Mouse (Mus musculus): ENCODE measurements around the gene Hcrt.

Hcrt gene

GRCm38 (mm10) chr11:100730477-100731205 lies 32.1 kb downstream of the Hcrt start:
- ChIA-PET POLR2A (interaction anchor here in 2 of 4 experiments (0.6 to 8.4 kb wide), 4 partner anchors 9 to 411 kb away, joined by 3 to 54 read pairs (median 6); partner anchors contain the start of genes Eif1 (in 1 of the 2) and Hspb9 (in 1 of the 2)), CTCF (interaction anchor here in 2 of 4 experiments (0.6 to 1.3 kb wide), 3 partner anchors 16 to 1965 kb away, joined by 3 to 5 read pairs (median 4); no protein-coding TSS in a partner anchor)

- ChIA-PET CTCF (interaction anchor here in 1 of 4 experiments (0.9 kb wide), 1 partner anchor 32 kb away, joined by 3 read pairs; no protein-coding TSS in a partner anchor), POLR2A (interaction anchor here in 1 of 4 experiments (2.1 to 8.4 kb wide), 2 partner anchors 10 to 15 kb away, joined by 6 to 54 read pairs; partner anchors contain the start of gene Hspb9)
Measured at GRCm38 (mm10) chr11:100729976-100730375, 32.8 kb downstream of the Hcrt start.

GRCm38 (mm10) chr11:100728601-100729000 lies 34.1 kb downstream of the Hcrt start:
- ChIA-PET CTCF (interaction anchor here in 2 of 4 experiments (0.6 to 1.6 kb wide), 4 partner anchors 17 to 972 kb away, joined by 3 to 4 read pairs (median 3); no protein-coding TSS in a partner anchor), POLR2A (interaction anchor here in 3 of 4 experiments (0.5 to 8.4 kb wide), 8 partner anchors 9 to 422 kb away, joined by 3 to 54 read pairs (median 6); partner anchors contain the start of genes Rab5c (in 2 of the 3) and Hspb9 (in 1 of the 3))

- CTCF ChIA-PET: interaction anchor here in 1 of 4 experiments (1.0 kb wide), 1 partner anchor 11 kb away, joined by 5 read pairs; the partner anchor contains the start of gene Rab5c
- POLR2A ChIA-PET: interaction anchor here in 3 of 4 experiments (0.9 to 8.4 kb wide), 6 partner anchors 10 to 200 kb away, joined by 3 to 54 read pairs (median 10); partner anchors contain the start of genes Hspb9 (in 2 of the 3), Rab5c (in 2 of the 3) and Acly (in 1 of the 3)
Measured at GRCm38 (mm10) chr11:100727201-100727600, 35.5 kb downstream of the Hcrt start.

- ChIA-PET POLR2A (interaction anchor here in 3 of 4 experiments (0.5 to 8.4 kb wide), 16 partner anchors 10 to 717 kb away, joined by 3 to 54 read pairs (median 4); partner anchors contain the start of genes Rab5c (in 3 of the 3), Hspb9 (in 2 of the 3), Eif1 (in 1 of the 3) and Kat2a (in 1 of the 3)), CTCF (interaction anchor here (0.5 to 2.4 kb wide), 8 partner anchors 10 to 169 kb away, joined by 3 to 15 read pairs (median 4); partner anchors contain the start of genes Rab5c (in 2 of the 4) and Hspb9 (in 1 of the 4))
Measured at GRCm38 (mm10) chr11:100724919-100725512, 37.7 kb downstream of the Hcrt start.

- ChIA-PET POLR2A (interaction anchor here in 2 of 4 experiments (0.8 to 8.4 kb wide), 5 partner anchors 7 to 325 kb away, joined by 3 to 54 read pairs (median 5); partner anchors contain the start of genes Hspb9 (in 1 of the 2), Jup (in 1 of the 2) and Rab5c (in 1 of the 2)), CTCF (interaction anchor here in 1 of 4 experiments (1.2 kb wide), 1 partner anchor 9 kb away, joined by 3 read pairs; the partner anchor contains the start of gene Hspb9)
Measured at GRCm38 (mm10) chr11:100722493-100723028, 40.2 kb downstream of the Hcrt start.

DNA sequence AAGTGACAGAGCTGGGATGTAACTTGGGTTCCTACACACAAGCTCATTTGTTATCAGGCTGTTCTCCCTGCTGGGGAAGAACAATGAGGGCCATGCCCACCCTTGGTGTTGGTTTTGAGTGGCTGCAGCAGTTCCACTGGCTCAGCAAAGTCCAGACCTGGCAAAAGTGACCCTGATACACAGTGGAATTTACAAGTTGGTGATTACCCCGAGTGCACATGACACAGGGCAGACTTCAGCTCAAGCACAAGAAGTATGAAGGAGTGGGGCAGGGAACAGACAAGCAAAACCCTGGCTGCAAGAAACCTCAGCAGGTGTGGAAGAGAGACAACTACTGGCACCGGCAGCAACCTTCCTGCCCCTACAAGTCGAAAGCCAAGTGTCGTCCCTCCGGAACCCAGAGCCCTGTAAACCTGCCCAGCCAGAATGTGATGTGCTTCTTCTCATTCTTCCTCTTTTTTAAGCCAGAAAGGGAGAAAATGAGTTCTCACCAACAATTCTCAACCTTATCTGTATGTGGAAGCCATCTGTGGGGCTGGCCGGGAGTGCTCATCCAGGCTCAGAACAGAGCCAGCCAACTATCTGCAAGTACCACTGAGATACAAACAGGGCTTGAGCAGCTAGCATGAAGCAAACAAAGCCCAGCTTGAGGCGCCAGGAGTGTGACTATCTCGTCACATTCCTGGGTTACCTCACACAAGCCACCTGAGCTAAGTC lies 40.8 kb downstream of the Hcrt start:
- CTCF ChIA-PET: interaction anchor here in 2 of 4 experiments (0.9 to 1.2 kb wide), 3 partner anchors 8 to 39 kb away, joined by 3 to 4 read pairs (median 3); partner anchors contain the start of genes Hspb9 (in 1 of the 2) and Kcnh4 (in 1 of the 2)
- POLR2A ChIA-PET: interaction anchor here in 2 of 4 experiments (0.5 to 2.5 kb wide), 13 partner anchors 9 to 324 kb away, joined by 3 to 13 read pairs (median 4); partner anchors contain the start of genes Rab5c (in 2 of the 2), Hspb9 (in 1 of the 2), Jup (in 1 of the 2) and Kcnh4 (in 1 of the 2)

DNA sequence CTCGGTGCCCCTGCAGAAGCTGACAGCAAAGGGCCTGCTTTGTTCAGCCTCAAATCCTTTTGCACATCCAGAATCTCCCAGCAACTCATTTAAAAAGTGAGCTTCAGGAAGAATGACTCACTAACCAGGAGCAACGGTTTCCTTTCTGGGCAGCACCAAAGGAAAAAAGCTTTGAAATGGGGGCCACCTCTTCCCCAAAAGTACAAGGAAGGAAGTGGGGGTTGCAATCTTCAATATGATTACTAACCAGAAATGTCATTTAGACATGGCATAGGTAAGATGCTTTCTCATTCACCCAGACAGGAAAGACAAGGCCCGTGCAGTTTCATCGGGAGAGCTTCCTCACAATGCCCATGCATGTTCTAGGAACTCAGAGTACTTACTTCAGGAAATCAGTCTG lies 41.5 kb downstream of the Hcrt start:
- CTCF ChIA-PET: interaction anchor here in 3 of 4 experiments (0.7 to 1.0 kb wide), 4 partner anchors 13 to 40 kb away, joined by 3 to 8 read pairs (median 4); partner anchors contain the start of gene Kcnh4 (in 1 of the 3)

DNA sequence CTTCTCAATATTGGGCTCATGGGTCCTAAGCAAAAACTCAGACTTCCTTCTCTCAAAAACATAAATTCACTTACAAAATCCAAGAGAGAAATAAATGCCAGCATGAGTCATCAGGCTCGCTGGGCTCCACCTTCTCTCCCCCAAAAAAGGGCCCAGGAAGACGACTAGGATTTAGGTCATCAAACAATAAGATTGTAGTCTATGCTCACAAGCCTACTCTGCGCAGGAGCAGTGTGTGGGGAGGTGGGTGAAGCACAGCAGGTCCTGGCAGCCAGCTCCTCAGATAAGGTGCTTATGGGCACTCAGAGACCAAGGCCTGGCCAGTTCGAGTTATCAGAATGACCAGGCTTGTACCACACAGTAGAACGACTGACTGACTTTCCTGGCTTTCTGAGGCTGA lies 42.4 kb downstream of the Hcrt start:
- POLR2A ChIA-PET: interaction anchor here (0.8 to 2.5 kb wide), 9 partner anchors 8 to 193 kb away, joined by 3 to 13 read pairs (median 4); partner anchors contain the start of genes Acly (in 2 of the 4) and Rab5c (in 2 of the 4)
- CTCF ChIA-PET: interaction anchor here in 2 of 4 experiments (0.7 to 1.0 kb wide), 2 partner anchors 14 to 25 kb away, joined by 3 to 8 read pairs; no protein-coding TSS in a partner anchor

More for the DNA sequence above, 41.5 kb downstream of the Hcrt start:
- POLR2A ChIA-PET: interaction anchor here (0.8 to 2.5 kb wide), 13 partner anchors 8 to 324 kb away, joined by 3 to 13 read pairs (median 4); partner anchors contain the start of genes Rab5c (in 3 of the 4), Hspb9 (in 1 of the 4), Jup (in 1 of the 4) and Kcnh4 (in 1 of the 4)

GRCm38 (mm10) chr11:100719893-100720292 lies 42.8 kb downstream of the Hcrt start:
- ChIA-PET CTCF (interaction anchor here in 1 of 4 experiments (1.2 kb wide), 1 partner anchor 97 kb away, joined by 4 read pairs; no protein-coding TSS in a partner anchor), POLR2A (interaction anchor here (0.6 to 2.1 kb wide), 8 partner anchors 8 to 192 kb away, joined by 3 to 7 read pairs (median 4); partner anchors contain the start of genes Acly (in 2 of the 4) and Rab5c (in 1 of the 4))

- ChIA-PET POLR2A (interaction anchor here in 2 of 4 experiments (0.6 to 2.1 kb wide), 5 partner anchors 10 to 189 kb away, joined by 3 to 6 read pairs (median 4); no protein-coding TSS in a partner anchor), CTCF (interaction anchor here in 1 of 4 experiments (0.7 to 1.2 kb wide), 2 partner anchors 96 to 131 kb away, joined by 3 to 4 read pairs; no protein-coding TSS in a partner anchor)
Measured at GRCm38 (mm10) chr11:100719312-100719711, 43.4 kb downstream of the Hcrt start.

- CTCF ChIA-PET: interaction anchor here in 1 of 4 experiments (0.7 to 1.2 kb wide), 2 partner anchors 96 to 131 kb away, joined by 3 to 4 read pairs; no protein-coding TSS in a partner anchor
- POLR2A ChIA-PET: interaction anchor here in 2 of 4 experiments (0.7 to 2.1 kb wide), 2 partner anchors 10 to 43 kb away, joined by 4 to 6 read pairs; no protein-coding TSS in a partner anchor
Measured at GRCm38 (mm10) chr11:100718866-100719265, 43.9 kb downstream of the Hcrt start.

DNA sequence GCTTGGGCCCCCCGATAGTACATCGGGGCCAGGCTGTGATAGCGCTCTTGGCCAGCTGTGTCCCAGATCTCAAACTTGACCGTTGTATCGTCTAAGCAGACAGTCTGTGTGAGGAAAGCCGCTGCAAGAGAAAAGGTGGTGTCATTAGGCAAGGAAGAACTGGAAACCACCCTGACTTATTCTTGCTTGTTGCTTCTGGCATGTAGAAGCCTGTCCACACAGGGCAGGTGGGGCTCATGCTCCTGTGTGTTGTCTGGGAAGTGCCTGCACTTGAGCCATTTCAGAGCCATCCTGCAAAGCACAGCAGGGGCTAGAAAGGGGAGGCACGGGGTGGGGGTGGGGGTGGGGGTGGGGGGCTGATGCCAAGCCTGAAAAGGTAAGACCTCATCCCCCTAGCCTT lies 44.3 kb downstream of the Hcrt start:
- ChIA-PET POLR2A (no interaction called here), CTCF (no interaction called here)

- POLR2A ChIA-PET: interaction anchor here in 3 of 4 experiments (1.0 to 5.8 kb wide), 6 partner anchors 9 to 219 kb away, joined by 3 to 54 read pairs (median 8); partner anchors contain the start of genes Dhx58 (in 1 of the 3) and Rab5c (in 1 of the 3)
- CTCF ChIA-PET: interaction anchor here in 3 of 4 experiments (0.5 to 1.0 kb wide), 4 partner anchors 9 to 242 kb away, joined by 3 read pairs; no protein-coding TSS in a partner anchor
Measured at GRCm38 (mm10) chr11:100716649-100717048, 46.1 kb downstream of the Hcrt start.

- POLR2A ChIA-PET: interaction anchor here (0.6 to 5.8 kb wide), 42 partner anchors 10 to 395 kb away, joined by 3 to 54 read pairs (median 4); partner anchors contain the start of genes Nkiras2 (in 3 of the 4), Acly (in 2 of the 4), Dnajc7 (in 2 of the 4) and Rab5c (in 2 of the 4)
- CTCF ChIA-PET: interaction anchor here (0.5 to 3.0 kb wide), 44 partner anchors 9 to 1569 kb away, joined by 3 to 25 read pairs (median 4); partner anchors contain the start of genes Rab5c (in 3 of the 4), Acly (in 1 of the 4), Kcnh4 (in 1 of the 4) and Psmc3ip (in 1 of the 4)
Measured at GRCm38 (mm10) chr11:100714948-100715347, 47.8 kb downstream of the Hcrt start.
